Mouse (Mus musculus): ENCODE data around the gene Mcub. TPM values are rescaled to one million over a fixed set of nuclear protein-coding genes. Genes with fewer than 3 reads are reported as not detected.

Mcub gene
- polyA plus RNA-seq, 1 experiment from 2014 or later = 2.0 TPM

DNA sequence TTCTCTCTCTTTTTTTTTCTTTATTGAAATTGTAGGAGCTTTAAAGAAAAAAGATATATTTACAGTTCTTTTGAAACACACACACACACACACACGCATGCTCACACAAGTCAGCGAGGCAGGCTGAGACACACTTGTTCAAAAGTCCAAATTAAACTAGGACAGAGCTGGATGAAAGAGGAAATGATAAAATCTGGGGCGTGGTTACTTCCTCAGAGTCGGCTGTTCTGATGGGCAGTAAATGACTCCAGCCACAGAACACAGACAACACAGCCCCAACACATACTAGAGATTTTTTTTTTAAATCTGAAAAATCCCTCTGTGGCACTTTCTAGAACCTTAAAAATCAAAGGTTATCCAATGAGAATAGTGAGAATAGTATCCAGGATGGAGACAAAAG is 26.2 kb downstream of the Mcub start:
- no peaks in the 10 kb centered on the region for H3K36me3 ChIP-seq
- 85% methylated on average over 4 of the region's 4 CpGs for WGBS
- H3K27ac ChIP-seq = no peak overlapping the region
- no peaks in the 10 kb centered on the region for H3K4me1 ChIP-seq (replicated peaks)
- no peak overlapping the region for H3K4me3 ChIP-seq
- no peaks in the 10 kb centered on the region for H3K9me3 ChIP-seq
- H3K27me3 ChIP-seq (ENCODE audit: insufficient read depth, poor library complexity, severe bottlenecking) = no peaks in the 10 kb centered on the region
- no peak for DNase-seq (ENCODE audit: low spot score)

DNA sequence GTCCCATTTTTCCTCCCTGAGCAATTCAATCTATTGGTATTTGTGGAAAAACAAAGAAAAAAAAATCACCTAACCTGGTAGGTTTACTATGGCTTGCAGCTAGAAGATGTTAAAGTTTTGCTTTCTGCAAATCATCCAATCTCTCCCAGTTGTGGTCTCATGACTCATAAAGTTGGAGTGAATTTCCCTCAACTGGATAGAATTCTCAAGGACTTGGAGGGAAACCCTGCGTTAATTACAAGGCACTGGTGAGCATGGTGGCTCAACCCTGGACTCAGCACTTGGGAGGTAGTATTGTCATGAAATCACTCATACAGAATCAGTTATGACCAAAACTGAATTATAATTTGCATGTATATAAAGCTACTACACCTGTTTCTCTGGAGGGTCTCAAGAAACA is 28.7 kb downstream of the Mcub start:
- H3K4me1 ChIP-seq (replicated peaks) = no peaks in the 10 kb centered on the region

DNA sequence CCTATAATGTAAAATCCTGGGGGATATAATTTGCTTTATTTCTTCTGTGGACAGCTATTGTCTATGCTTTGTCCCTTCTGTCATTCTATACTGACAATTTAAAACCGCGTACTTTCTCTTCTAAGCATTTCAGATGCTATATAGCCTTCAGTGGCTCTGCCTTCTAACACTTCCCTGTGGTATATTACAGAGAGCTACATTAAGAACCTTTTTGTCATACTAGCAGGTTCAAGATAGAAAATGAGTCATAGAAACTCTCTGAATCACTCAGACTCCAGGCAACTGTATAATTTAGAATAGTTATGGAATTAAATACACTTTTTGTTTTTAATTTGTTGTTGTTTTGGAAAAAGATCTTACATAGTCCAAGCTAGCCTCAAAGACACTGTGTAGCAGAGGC is 29.2 kb downstream of the Mcub start:
- WGBS = 94% methylated on average over 2 of the region's 2 CpGs
- H3K36me3 ChIP-seq = no peaks in the 10 kb centered on the region
- H3K4me1 ChIP-seq (replicated peaks) = no peaks in the 10 kb centered on the region
- no peaks in the 10 kb centered on the region for H3K9me3 ChIP-seq
- no peak overlapping the region for H3K4me3 ChIP-seq
- no peaks in the 10 kb centered on the region for H3K27me3 ChIP-seq (ENCODE audit: insufficient read depth, poor library complexity, severe bottlenecking)
- no peak for DNase-seq (ENCODE audit: low spot score)
- no peak overlapping the region for H3K27ac ChIP-seq

More for the DNA sequence above, 28.7 kb downstream of the Mcub start:
- Histone ChIP-seq H3K36me3 (no peaks in the 10 kb centered on the region), H3K9me3 (no peaks in the 10 kb centered on the region), H3K27me3 (ENCODE audit: insufficient read depth, poor library complexity, severe bottlenecking) (no peaks in the 10 kb centered on the region), H3K27ac (no peak overlapping the region), H3K4me3 (no peak overlapping the region)
- WGBS = 98% methylated on average over 1 of the region's 1 CpGs
- no peak for DNase-seq (ENCODE audit: low spot score)

DNA sequence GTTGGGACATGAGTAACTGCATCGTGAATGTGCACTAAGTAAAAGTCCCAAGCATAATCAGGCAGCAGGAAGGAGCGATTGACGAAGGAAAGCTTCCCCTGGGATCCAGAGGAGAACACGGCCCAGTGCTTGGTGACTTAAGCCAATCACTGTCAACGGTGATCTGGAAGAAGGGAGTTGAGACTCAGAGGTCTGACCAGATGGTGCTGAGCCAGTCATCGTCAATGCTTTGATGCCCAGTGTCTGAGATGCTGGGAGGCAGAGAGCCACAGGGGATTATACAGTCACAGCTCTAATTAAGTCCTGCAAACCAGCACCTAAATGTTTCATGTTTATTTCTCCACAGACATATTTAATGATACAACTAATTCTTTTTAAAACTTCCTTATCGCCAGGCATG is 30.9 kb downstream of the Mcub start:
- Histone ChIP-seq H3K36me3 (no peaks in the 10 kb centered on the region), H3K4me1 (replicated peaks) (no peaks in the 10 kb centered on the region), H3K9me3 (no peaks in the 10 kb centered on the region), H3K27me3 (ENCODE audit: insufficient read depth, poor library complexity, severe bottlenecking) (no peaks in the 10 kb centered on the region), H3K27ac (no peak overlapping the region), H3K4me3 (no peak overlapping the region)
- DNase-seq (ENCODE audit: low spot score) = no peak
- 60% methylated on average over 7 of the region's 7 CpGs for WGBS

DNA sequence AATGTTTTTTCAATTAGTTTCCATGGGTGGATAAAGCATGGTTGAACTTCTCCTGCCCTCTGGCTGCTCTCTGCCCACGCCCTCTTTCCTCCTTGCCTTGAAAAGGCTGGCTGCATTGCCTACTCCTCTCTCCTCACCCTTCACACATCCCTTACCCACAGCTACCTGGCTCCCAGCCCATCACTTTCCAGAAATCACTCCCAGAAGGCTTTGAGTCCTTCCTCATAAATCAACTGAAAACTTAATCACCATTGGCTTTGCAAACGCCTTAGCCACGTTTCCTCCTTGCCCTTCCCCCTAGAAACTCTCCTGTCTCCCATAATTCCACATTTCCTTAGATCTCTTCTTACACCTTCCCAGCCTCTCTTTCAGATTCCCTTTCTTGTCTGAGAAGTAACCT is 32.2 kb downstream of the Mcub start:
- Histone ChIP-seq H3K4me3 (no peak overlapping the region), H3K27ac (no peak overlapping the region), H3K9me3 (no peaks in the 10 kb centered on the region), H3K27me3 (ENCODE audit: insufficient read depth, poor library complexity, severe bottlenecking) (no peaks in the 10 kb centered on the region), H3K4me1 (replicated peaks) (no peaks in the 10 kb centered on the region), H3K36me3 (no peaks in the 10 kb centered on the region)
- WGBS = 77% methylated on average over 3 of the region's 3 CpGs
- DNase-seq (ENCODE audit: low spot score) = no peak

DNA sequence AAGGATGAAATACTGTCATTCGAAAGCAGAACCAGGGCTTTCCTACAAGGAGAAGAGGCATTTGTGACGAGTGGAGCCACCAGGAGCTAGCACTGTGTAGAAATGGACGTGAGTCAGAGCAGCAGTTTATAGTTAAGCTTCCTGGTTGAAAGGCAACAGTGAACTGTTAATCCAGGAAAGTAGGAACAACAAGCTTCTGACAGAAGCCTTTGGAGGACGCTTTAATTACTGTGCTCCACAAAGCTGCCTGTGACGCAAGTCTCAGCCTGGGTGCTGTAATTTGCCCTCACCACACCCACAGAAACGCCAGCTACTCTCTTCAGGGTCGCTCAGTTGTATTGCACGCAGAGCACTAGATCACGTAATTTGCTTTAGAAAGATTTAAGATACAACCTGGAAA is 33.4 kb downstream of the Mcub start:
- Histone ChIP-seq H3K27ac (no peak overlapping the region), H3K4me3 (no peak overlapping the region), H3K9me3 (no peaks in the 10 kb centered on the region), H3K4me1 (replicated peaks) (no peaks in the 10 kb centered on the region), H3K27me3 (ENCODE audit: insufficient read depth, poor library complexity, severe bottlenecking) (no peaks in the 10 kb centered on the region), H3K36me3 (no peaks in the 10 kb centered on the region)
- WGBS = 73% methylated on average over 9 of the region's 9 CpGs
- no peak for DNase-seq (ENCODE audit: low spot score)

DNA sequence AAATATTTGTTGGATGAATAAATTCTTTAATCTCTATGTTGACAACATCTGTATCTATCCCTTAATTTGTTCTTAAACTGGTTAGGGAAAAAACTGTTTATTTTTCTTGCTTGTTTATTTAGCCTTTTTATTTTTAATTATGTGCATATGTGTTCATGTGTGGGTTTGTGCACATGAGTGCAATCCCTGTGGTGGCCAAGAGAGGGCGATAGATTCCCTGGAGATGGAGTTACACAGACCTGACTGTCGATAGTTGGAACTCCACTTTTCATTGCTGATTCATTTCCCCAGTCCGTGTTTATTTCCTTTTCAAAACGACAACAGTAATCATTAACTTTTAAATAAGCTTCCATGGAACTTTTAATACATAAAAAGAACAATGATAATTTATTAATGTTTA is 37.6 kb downstream of the Mcub start:
- Histone ChIP-seq H3K27me3 (ENCODE audit: insufficient read depth, poor library complexity, severe bottlenecking) (no peaks in the 10 kb centered on the region), H3K9me3 (no peaks in the 10 kb centered on the region), H3K4me1 (replicated peaks) (no peaks in the 10 kb centered on the region), H3K27ac (no peak overlapping the region), H3K4me3 (no peak overlapping the region), H3K36me3 (no peaks in the 10 kb centered on the region)
- 49% methylated on average over 4 of the region's 4 CpGs for WGBS
- DNase-seq (ENCODE audit: low spot score) = peak; percentile 30

DNA sequence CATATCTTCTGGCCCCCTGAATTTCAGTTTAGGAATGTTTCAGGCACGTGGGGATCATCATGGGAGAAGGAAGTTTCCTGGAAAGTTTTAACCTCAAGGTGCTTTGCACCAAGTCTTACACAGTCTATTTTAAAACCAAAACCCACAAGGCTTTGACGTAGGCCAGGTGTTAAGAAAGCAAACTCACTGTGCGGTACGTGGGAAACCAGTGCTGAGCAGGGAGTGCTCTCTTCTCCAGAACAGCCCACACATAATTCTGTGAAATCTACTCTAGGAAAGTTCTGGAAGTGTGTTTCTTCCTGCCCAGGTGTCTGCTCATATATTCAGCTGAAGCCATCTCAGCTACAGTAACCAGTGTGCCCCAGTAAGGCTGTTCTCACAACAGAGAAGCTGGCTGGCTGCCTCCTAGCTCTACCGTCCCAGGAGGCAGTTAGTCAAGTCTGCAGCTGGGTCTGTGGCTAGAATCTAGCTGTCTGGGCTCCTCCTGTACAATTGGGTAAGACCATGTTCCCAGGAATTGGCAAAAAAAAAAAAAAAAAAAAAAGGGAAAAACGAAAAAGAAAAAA is 39.7 kb downstream of the Mcub start:
- Histone ChIP-seq H3K27me3 (ENCODE audit: insufficient read depth, poor library complexity, severe bottlenecking) (no peaks in the 10 kb centered on the region), H3K36me3 (no peaks in the 10 kb centered on the region), H3K9me3 (no peaks in the 10 kb centered on the region), H3K4me1 (replicated peaks) (no peaks in the 10 kb centered on the region), H3K4me3 (no peak overlapping the region), H3K27ac (no peak overlapping the region)
- DNase-seq (ENCODE audit: low spot score) = no peak
- WGBS = 72% methylated on average over 6 of the region's 6 CpGs

DNA sequence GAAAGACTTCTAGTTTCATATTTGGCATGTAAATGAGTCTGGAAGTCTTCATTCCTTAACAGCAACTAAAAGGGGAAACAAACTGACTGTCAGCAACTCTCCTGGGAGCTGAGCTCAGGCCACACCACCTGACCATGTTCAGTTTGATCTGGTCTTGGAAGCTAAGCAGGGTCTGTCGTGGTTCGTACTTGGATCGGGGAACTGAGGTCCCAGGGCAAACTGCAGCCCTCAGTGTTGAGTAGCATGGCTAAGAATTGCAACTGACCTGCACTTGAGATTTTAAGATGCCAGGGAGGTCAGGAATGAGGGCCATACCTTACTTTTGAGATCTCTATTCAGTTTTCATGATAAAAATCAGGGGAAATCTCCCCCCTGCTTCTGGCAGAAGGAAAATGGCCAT is 44.1 kb downstream of the Mcub start:
- Histone ChIP-seq H3K27me3 (ENCODE audit: insufficient read depth, poor library complexity, severe bottlenecking) (no peaks in the 10 kb centered on the region), H3K27ac (no peak overlapping the region), H3K9me3 (no peaks in the 10 kb centered on the region), H3K36me3 (no peaks in the 10 kb centered on the region), H3K4me3 (no peak overlapping the region), H3K4me1 (replicated peaks) (no peaks in the 10 kb centered on the region)
- DNase-seq (ENCODE audit: low spot score) = no peak
- 93% methylated on average over 3 of the region's 3 CpGs for WGBS

DNA sequence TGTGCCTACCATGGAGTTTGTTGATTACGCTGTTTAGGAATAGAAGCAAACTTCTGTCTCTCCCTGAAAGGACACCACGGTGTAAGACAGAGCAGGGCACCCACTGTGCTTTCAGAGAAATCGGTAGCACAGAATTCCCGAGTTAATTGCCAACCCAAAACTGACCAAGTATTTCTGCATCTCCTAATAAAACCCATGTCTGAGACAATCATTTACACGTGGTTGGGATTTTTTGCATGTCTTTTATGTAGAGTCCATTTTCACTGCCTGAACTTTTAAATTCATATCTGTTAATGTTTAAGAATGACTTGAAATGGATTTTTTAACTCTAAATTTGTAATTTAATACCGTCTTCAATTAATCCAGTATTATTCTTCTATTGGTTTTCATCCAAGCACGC is 46.4 kb downstream of the Mcub start:
- 90% methylated on average over 7 of the region's 7 CpGs for WGBS
- no peak overlapping the region for H3K27ac ChIP-seq

DNA sequence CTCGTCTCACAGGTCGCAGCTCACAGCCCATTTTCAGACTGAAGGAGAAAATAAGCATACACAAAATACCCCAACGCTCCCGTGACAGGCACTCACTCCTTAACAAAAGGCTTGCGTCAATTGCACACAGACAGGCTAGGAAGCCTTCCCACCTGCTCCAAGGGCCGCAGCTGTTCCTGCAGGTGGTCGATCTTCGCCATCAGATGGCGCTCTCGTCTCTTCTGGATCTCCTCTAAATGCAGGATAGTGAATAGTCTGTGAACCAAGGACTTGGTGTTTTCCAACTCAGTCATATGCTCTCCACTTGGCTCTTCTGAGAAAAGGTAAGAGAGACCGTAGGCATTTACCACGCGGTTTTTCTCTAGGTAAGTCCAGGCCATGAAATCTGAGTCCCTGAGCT is 51.6 kb downstream of the Mcub start:
- no peaks in the 10 kb centered on the region for H3K9me3 ChIP-seq
- H3K27me3 ChIP-seq (ENCODE audit: insufficient read depth, poor library complexity, severe bottlenecking) = no peaks in the 10 kb centered on the region
- no peak overlapping the region for H3K27ac ChIP-seq
- peaks cover 15% of the 10 kb centered on the region for H3K36me3 ChIP-seq
- DNase-seq (ENCODE audit: low spot score) = peak; percentile 64
- no peaks in the 10 kb centered on the region; the same call in 1 of the 2 replicates for H3K4me1 ChIP-seq (replicated peaks)
- no peak overlapping the region for H3K4me3 ChIP-seq
- 16% methylated on average over 13 of the region's 13 CpGs for WGBS

More for the DNA sequence above, 46.4 kb downstream of the Mcub start:
- no peaks in the 10 kb centered on the region for H3K9me3 ChIP-seq
- no peaks in the 10 kb centered on the region for H3K4me1 ChIP-seq (replicated peaks)
- no peaks in the 10 kb centered on the region for H3K27me3 ChIP-seq (ENCODE audit: insufficient read depth, poor library complexity, severe bottlenecking)
- no peak for DNase-seq (ENCODE audit: low spot score)
- H3K4me3 ChIP-seq = no peak overlapping the region
- H3K36me3 ChIP-seq = no peaks in the 10 kb centered on the region

DNA sequence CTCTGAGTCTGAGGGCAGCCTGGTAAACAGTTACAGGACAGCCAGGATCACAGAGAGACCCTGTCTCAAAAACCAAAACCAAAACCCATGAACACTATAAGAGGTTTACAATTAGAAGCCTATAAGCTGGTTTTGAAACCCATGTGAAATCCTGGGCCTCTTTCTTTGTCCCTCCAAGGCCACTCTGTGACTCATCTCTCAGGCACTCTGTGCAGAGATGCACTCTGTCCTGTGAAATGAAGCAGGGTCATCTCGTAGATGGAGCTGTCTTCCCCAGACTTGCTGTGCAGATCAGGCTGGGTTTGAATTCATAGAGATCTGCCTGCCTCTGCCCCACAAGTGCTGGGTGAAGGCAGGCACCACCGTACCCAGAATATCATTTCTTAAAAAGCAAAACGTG is 52.6 kb downstream of the Mcub start:
- WGBS = 89% methylated on average over 3 of the region's 3 CpGs
- no peak overlapping the region for H3K27ac ChIP-seq
- no peaks in the 10 kb centered on the region for H3K27me3 ChIP-seq (ENCODE audit: insufficient read depth, poor library complexity, severe bottlenecking)
- H3K9me3 ChIP-seq = no peaks in the 10 kb centered on the region
- DNase-seq (ENCODE audit: low spot score) = no peak
- H3K4me3 ChIP-seq = no peak overlapping the region
- H3K4me1 ChIP-seq (replicated peaks) = no peaks in the 10 kb centered on the region; the same call in 1 of the 2 replicates
- peaks cover 25% of the 10 kb centered on the region for H3K36me3 ChIP-seq

DNA sequence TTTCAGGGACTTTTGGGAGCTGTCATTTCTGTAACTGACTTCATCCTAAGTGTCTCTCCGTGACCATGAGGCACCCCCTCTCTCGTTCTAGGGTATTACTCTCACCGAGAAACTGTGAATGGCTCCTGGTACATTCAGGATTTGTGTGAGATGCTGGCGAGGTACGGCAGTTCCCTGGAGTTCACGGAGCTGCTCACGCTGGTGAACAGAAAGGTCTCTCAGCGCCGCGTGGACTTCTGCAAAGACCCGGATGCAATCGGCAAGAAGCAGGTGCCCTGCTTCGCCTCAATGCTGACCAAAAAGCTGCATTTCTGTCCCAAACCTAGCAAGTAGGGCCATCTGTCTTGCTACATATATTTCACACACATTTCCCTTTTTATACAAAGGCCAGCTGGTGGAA is 56.8 kb downstream of the Mcub start:
- Histone ChIP-seq H3K36me3 (peaks cover 64% of the 10 kb centered on the region), H3K27ac (no peak overlapping the region), H3K4me3 (no peak overlapping the region), H3K9me3 (no peaks in the 10 kb centered on the region), H3K27me3 (ENCODE audit: insufficient read depth, poor library complexity, severe bottlenecking) (no peaks in the 10 kb centered on the region), H3K4me1 (replicated peaks) (no peaks in the 10 kb centered on the region; the same call in 1 of the 2 replicates)
- WGBS = 93% methylated on average over 13 of the region's 13 CpGs
- no peak for DNase-seq (ENCODE audit: low spot score)

DNA sequence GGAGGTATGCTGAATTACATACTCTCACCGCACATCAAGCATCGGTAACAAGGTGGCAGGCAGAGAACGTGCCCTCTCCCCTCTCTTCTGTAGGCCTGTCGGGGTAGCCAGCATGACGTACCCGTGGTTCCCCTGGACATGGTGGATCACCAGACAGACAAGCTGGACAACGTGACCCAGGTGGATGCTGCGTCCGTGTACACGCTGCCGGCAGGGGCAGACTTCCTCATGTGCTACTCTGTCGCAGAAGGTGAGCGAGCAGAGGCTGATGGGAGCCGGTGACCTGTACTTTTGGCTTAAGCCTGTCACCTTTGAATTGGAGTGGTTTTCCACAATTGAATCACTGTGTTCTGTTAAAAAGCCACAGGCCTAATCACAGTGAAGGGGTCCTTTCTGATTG is 58.0 kb downstream of the Mcub start:
- DNase-seq (ENCODE audit: low spot score) = no peak
- H3K27me3 ChIP-seq (ENCODE audit: insufficient read depth, poor library complexity, severe bottlenecking) = no peaks in the 10 kb centered on the region
- H3K27ac ChIP-seq = no peak overlapping the region
- no peak overlapping the region for H3K4me3 ChIP-seq
- H3K4me1 ChIP-seq (replicated peaks) = no peaks in the 10 kb centered on the region
- H3K36me3 ChIP-seq = peaks cover 71% of the 10 kb centered on the region
- WGBS = 93% methylated on average over 14 of the region's 14 CpGs
- H3K9me3 ChIP-seq = no peaks in the 10 kb centered on the region
